Mouse (Mus musculus): ENCODE results near the gene Rcn2.

Rcn2 gene

GRCm38 (mm10) chr9:56092102-56092501, 50.5 kb downstream of the Rcn2 start:
- peak; percentile 49 for DNase-seq (ENCODE audit: low read depth, low spot score)

- no peak for DNase-seq (ENCODE audit: low read depth, low spot score)
Measured at GRCm38 (mm10) chr9:56097584-56098298, 56.1 kb downstream of the Rcn2 start.

DNA sequence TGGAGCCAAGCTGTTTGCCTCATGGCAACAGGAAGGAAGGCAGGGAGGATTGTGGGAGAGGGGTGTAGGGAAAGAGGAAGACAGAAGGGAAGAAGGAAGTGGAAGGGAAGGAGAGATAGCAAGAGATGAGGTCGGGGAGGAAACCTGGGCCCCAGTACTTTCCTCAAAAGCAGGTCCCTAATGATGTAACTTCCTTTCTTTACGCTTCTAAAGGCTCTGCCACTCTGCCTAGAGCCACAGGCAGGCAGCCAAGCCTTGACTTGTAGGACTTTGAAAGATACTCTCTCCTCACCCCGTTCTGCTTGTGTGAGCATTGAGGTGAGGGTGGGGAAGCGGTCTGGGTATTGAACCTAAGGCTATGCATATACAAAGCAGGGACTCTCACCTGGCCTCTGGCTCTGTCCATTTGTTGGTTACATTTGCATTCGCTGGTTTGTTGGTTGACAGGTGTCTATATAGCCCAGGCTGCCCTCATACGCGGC, 58.4 kb downstream of the Rcn2 start:
- DNase-seq (ENCODE audit: low read depth, low spot score), result no peak

GRCm38 (mm10) chr9:56101022-56101421, 59.4 kb downstream of the Rcn2 start:
- DNase-seq (ENCODE audit: low read depth, low spot score), result no peak

- DNase-seq (ENCODE audit: low read depth, low spot score), result no peak
Measured at GRCm38 (mm10) chr9:56104921-56105320, 63.3 kb downstream of the Rcn2 start.

DNA sequence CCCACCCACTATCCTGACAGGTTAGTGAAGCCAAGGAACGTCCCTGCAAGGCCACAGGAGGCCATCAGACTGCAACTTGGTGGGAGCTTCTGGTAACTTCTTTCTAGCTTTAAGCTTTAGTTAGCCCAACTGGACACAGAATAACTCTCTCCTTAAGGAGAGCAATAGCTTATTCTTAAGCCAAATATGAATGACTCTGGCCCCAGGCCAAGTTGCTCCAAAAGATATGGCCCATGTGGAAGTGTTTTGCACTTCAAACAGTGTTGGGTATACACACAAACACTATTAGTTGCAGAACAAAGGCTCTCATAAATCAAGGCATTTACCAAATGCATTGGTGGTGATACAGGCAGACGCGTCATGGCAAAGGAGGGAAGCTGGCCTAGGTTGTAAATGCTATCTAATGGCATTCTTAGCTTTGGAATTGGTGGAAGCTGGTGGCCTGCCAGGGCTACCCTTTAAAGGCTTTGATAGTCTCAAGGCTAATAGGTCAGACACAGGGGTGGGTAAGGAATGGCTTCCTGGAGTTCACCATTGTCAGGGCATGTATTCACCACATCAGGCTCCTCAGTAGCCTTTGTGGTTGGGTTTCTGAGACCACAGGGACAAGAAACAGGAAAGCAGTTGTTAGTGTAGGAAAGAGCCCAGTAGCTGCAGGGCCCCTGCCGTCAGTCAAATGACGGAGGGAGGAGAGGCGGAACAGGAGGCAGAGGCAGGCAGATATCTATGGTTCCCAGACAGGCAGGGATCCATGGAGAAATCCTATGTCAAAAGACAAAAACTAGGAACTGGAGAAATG, 64.8 kb downstream of the Rcn2 start:
- peak; percentile 34 for DNase-seq (ENCODE audit: low read depth, low spot score)

GRCm38 (mm10) chr9:56107527-56107926, 65.9 kb downstream of the Rcn2 start:
- DNase-seq (ENCODE audit: low read depth, low spot score), result peak; percentile 84

- no peak for DNase-seq (ENCODE audit: low read depth, low spot score)
Measured at GRCm38 (mm10) chr9:56108174-56108573, 66.5 kb downstream of the Rcn2 start.
